Mouse (Mus musculus) cerebellum, adult 2 months (tissue): ENCODE measurements around the gene Nkx1-1.

Source experiments
- CTCF ChIP-seq: fragments of 200-500 bp; IDR thresholded peaks from 2 replicates; pipeline ENCODE4 v1.5.1; 2011; ENCODE audit warnings: low read depth, mild to moderate bottlenecking, control low read depth, low read length, moderate library complexity, borderline replicate concordance; ENCODE audit not compliant: insufficient read depth
- POLR2A ChIP-seq: fragments of 200-500 bp; IDR thresholded peaks from 2 replicates; pipeline ENCODE4 v1.6.1; 2011; ENCODE audit warnings: low read length, control low read depth, borderline replicate concordance; ENCODE audit not compliant: insufficient read depth

- no peak for TF ChIP-seq POLR2A
- no peak for TF ChIP-seq CTCF
These were observed 22.0 kb upstream of the Nkx1-1 start for GRCm38 (mm10) chr5:33455737-33456136.
